Mouse (Mus musculus) frontal cortex, postnatal 25 days (tissue): ENCODE measurements at regions not wholly inside any gene's neighbourhood (a gene's known extent, or its start where the extent isn't known, plus 50 kb on each side); places are given as distances from the start of the nearest gene placed in this dataset.
"Not testable (repeated sequence)": the region's sequence is repeated elsewhere in the genome, so short reads cannot be mapped to it uniquely, and the experiment has no call there.

ENCODE experiments used
- DNase-seq, 2 experiments: peaks; one replicate each; pipeline ENCODE4 v3.0.0; 2022; ENCODE audit warnings: low spot score in 2 of 2

- DNase-seq: no peak
These were observed 147.1 kb upstream of the Ttc29 start for GRCm38 (mm10) chr8:78065890-78066493.

DNA sequence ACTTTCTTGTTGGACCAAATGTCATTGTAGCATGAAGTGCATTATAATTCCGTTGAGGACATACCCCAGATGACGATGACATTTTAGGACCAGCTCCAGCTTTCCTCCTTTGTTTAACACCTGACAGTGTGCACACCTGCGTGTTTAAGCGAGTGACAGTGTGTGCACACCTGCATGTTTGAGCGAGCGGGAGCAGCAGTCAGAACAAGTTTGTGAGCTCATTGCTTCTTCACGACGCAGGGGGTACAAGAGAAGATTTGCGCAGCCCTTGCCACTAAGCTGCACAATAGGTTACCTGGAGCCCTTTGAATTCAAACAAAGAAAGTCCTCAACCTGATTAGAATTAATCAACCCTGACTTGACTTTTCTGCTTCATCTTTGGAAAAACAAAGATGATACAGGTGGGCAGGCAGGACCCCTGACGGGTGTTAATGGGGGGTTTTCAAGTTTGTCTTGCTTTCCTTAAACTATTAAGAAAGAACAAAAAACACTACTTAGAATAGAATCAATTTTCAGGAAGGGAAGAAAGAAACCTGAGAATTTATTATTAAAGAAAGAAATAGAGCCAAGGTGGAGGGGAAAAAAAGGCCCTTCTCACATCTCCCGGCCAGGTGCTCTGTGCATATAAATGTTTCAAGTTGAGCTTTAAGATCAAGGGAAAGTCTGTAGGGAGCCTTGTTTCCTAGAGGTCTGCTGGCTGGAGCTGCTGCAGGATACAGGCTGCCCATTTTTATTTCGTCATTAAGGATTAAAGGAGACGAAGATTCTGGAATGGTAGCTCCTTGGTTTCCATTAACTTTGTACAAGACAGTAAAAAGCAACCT, 144.8 kb upstream of the Ttc29 start:
- DNase-seq: no peak

- no peak for DNase-seq
These were observed 139.3 kb upstream of the Ttc29 start for GRCm38 (mm10) chr8:78073821-78074220.

- DNase-seq: no peak
These were observed 136.0 kb upstream of the Ttc29 start for GRCm38 (mm10) chr8:78077122-78077521.

DNA sequence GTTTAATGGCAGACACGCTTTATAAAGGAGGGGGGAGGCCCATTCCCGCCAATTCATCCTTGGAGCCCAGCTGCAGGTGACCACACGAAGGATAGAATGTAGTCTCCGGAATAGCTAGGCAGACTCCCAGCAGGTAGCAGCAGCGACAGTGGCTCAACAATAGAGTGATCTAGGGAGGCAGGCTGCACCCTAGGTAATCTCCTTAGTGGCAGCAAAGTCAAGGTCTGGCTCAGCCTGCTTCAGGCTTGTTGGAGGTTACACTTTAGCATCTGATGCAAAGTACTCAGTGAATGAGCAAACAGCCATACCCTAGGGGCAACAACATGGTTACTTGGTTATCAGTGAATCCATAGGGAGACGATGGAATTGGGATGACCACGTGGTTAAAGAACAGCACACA, 131.7 kb upstream of the Ttc29 start:
- not testable (repeated sequence) for DNase-seq

DNA sequence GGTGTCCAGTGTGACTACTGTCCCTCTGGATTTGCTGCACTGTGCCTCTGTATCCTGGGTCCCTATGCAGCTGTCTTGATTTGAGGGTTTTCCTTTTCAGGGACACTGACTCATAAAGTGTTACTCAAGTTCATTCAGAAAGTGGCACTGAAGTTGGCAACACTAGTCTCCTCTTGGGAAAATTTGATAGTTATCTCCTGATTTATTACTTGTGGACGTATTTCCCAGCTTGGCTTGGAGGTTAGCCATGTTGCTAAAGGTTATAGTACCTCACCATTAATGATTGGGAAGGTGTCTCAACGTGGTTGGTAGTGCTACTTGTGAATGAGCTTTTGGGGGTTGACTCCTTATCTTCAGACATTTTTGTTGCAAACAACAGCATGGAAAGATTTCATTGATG, 130.1 kb upstream of the Ttc29 start:
- no peak for DNase-seq

DNA sequence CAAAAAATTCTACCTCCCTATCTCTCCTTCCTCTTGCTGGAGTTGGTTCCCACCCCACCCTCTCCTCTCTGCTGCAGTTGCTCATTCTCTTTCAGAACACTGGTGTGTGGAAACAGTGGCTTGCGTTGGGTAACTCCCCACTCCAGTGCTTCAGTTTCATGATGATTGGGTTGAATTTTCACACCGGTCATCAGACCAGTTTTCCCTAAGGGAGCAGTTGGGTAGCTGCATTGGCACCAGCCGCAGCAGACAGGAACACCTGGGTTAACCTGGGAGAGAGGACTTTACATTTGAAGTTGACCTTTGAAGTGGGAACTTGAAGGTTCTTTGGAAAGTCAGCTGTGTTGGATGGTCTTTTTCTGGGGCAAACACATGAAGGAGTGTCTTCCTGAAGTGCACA, 126.7 kb upstream of the Ttc29 start:
- DNase-seq: no peak

- DNase-seq: no peak
These were observed 122.5 kb upstream of the Ttc29 start for GRCm38 (mm10) chr8:78090382-78091122.

GRCm38 (mm10) chr8:78096383-78096782, 116.7 kb upstream of the Ttc29 start:
- no peak for DNase-seq

DNA sequence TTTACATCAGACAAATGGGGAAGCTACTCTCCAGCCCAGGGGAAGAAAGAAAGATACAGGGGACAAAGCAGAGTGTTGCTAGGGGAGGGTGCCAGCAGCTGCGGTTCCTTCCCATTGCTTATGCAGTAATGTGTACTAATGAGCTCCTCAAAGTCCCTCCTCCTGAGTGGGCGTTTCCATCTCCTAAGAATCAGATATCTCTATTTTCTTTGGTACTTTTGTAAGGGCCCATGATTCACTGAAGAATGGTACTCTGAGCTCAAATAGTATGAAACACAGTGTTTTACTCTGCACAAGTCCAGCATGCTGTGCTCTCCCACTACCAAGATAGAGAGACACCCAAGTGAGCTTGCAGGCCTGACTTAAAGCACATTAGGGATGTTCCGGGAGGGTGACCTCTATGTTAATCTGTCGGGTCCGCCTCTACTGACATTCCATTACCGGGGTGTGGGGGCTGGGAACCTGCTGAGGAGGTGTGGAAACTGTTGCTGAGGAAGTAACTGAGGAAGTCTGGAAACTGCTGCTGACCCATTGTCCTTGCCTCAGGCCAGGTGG, 114.8 kb upstream of the Ttc29 start:
- DNase-seq: no peak

GRCm38 (mm10) chr8:78099091-78099490, 114.0 kb upstream of the Ttc29 start:
- no peak for DNase-seq

DNA sequence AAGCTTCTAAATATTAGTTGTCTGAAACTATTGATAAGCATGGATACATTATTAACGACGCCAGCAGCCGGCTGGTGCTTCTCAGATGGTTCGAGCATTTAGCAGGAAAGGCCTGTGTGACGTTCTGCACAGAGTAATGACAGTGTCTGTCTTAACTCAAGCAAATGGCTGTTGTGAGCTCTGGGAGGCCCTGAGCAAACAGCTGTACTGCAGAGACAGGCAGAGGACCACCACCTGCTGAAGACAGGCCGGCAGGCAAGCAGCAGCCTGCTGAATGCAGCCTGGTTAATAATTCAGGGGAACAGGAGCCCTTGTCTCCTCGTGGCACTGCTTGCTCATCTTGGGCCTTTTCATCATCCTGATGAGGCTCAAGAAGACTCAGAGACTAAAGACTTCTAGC, 105.8 kb upstream of the Ttc29 start:
- DNase-seq: no peak

GRCm38 (mm10) chr8:78110003-78110649, 103.0 kb upstream of the Ttc29 start:
- DNase-seq: no peak

DNA sequence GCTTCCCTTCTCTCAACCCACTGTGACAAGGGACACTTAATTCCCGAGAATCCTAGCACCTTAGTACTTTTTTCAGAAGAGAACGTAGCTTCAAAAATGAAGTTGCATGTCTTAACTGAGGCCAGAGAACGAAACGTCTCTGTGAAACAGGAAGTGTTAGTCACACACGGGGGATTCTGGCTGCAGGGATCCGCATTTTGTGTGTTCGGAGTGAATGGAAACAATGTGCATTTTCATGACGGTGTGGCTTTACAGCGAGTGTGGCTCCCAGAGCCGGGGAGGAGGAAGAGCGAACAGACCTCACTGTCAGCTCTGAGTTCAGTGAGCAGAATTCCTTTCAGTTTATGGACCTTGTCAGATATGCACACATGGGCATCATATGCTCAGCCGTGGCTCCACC, 100.0 kb upstream of the Ttc29 start:
- DNase-seq: no peak

DNA sequence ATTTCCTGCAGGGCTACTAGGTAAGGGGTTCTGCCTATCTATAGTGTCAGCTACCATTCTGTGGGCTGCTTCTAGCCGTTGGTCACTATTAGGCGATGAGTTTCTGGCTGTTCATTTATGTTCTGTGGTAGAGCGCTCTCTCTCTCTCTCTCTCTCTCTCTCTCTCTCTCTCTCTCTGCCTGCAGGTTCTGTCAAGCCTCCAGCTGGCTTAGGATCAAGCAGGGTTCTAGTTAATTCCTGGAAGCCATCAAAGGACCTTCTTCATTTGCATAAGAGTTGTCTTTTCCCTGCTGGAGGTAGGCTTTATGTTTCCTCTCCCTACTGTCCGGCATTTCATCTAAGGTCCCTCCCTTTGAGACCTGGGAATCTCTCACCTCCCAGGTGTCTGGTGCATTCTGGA, 98.6 kb upstream of the Ttc29 start:
- no peak for DNase-seq

- DNase-seq: no peak
These were observed 95.9 kb upstream of the Ttc29 start for GRCm38 (mm10) chr8:78117191-78117590.

- no peak for DNase-seq
These were observed 94.6 kb upstream of the Ttc29 start for GRCm38 (mm10) chr8:78118493-78118892.

DNA sequence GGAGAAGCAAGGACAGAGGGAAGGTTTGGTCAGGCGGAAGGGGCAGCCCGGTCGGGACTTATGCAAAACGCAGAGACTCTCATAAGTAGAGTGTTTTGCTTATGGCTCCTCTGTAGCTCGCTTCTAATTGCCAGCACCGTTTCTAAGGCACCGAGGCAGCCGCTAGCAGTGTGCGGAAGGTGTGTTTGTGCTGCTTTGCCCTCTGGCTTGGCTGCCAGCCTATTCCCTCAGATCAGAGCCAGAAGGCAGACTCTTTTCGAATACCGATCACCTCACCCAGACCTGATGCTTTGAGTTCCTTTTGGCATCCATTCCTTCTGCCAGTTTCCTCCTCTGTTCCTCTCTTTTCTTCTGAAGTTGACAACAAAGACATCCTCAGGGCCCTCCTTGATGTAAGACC, 93.4 kb upstream of the Ttc29 start:
- DNase-seq: no peak

GRCm38 (mm10) chr8:78124248-78124647, 88.8 kb upstream of the Ttc29 start:
- DNase-seq: no peak

GRCm38 (mm10) chr8:78127852-78128251, 85.2 kb upstream of the Ttc29 start:
- no peak for DNase-seq

- DNase-seq: no peak
These were observed 84.0 kb upstream of the Ttc29 start for GRCm38 (mm10) chr8:78129061-78129460.

- not testable (repeated sequence) for DNase-seq
These were observed 73.6 kb upstream of the Ttc29 start for GRCm38 (mm10) chr8:78139514-78139913.
